Mouse (Mus musculus): ENCODE measurements at regions not wholly inside any gene's neighbourhood (a gene's known extent, or its start where the extent isn't known, plus 50 kb on each side); places are given as distances from the start of the nearest gene placed in this dataset.

DNA sequence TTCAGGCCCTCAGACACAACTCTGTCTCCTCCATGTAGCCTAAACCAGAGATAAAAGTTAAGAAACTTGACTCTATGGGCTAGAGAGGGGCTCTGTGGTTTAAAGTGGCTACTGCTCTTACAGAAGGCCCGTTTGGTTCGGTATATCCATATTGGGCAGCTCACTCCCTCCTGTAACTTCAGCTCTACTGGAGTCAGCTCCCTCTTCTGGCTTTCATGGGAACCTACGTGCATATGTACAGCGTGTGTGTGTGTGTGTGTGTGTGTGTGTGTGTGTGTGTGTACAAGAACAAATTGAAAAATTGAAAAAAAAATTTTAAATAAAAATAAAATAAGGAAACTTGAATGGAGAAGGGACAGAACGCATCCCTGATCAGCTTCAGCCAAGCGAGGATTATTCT is 75.1 kb upstream of the Dynlrb2 start:
- TF ChIP-seq CTCF (conservative IDR thresholded peaks at IDR 0.05; ENCODE audit: low read length), result no peak
- TF ChIP-seq NANOG (IDR thresholded peaks at IDR 0.05; ENCODE audit: borderline replicate concordance, low read length), result no peak

Measured in E14TG2a.4 (cell line).